Mouse (Mus musculus) liver, adult 2 months (tissue): Measurements from ENCODE around the gene Psmd2.

Source experiments
- CTCF ChIP-seq: fragments of 200-500 bp; IDR thresholded peaks from 2 replicates; pipeline ENCODE4 v1.5.1; 2011; ENCODE audit warnings: low read depth, low read length, control low read depth
- POLR2A ChIP-seq: fragments of 200-500 bp; IDR thresholded peaks from 2 replicates; pipeline ENCODE4 v1.6.1; 2011; ENCODE audit warnings: low read length, control low read depth; ENCODE audit not compliant: insufficient read depth; ENCODE audit errors: extremely low read depth

DNA sequence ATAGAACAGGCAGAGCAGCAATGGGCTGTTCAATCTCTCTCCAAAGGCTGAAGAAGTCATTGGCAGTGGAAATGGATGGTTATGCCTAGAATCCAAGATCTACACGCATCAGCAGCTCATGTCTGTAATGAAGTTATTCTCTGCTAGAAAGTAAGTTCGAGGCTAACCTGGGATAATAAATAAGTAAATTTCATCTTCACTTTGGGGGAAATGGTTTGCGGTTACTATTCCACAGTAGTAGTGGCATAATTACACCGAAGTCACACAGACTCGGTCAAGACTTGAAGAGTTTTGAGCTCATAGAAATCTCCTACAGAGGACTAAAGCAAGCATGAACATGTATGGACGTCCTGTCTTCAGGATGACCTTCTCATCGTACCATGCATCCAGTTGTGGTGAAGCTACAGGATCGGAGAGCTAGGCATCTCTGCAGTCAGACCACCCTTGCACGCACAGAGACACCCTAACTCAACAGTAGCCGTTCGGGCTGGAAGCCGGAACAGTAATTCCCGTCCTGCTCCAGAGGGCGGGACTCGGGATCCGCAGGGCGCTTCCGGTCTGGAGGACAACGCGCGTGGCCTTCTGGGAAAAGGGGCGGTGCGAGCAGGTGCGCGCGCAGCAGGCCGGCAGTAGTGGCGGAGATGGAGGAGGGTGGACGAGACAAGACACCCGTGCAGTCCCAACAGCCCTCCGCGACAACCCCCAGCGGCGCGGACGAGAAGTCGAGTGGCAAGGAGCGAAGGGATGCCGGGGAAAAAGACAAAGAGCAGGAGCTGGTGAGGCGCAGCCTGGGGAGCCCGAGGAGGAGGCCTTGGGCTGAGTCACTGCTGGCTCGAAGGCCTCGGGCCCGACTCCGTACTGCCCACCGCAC is at the start of gene Psmd2:
- no peak for TF ChIP-seq CTCF
- peak; percentile 70 for TF ChIP-seq POLR2A
